Mouse (Mus musculus) skeletal muscle tissue, adult 2 months (tissue): ENCODE measurements at regions not wholly inside any gene's neighbourhood (a gene's known extent, or its start where the extent isn't known, plus 50 kb on each side); places are given as distances from the start of the nearest gene placed in this dataset.

Source experiments
- DNase-seq: peaks from one replicate; pipeline ENCODE4 v3.0.0-alpha.2; 2012; ENCODE audit warnings: low read depth, low spot score

DNA sequence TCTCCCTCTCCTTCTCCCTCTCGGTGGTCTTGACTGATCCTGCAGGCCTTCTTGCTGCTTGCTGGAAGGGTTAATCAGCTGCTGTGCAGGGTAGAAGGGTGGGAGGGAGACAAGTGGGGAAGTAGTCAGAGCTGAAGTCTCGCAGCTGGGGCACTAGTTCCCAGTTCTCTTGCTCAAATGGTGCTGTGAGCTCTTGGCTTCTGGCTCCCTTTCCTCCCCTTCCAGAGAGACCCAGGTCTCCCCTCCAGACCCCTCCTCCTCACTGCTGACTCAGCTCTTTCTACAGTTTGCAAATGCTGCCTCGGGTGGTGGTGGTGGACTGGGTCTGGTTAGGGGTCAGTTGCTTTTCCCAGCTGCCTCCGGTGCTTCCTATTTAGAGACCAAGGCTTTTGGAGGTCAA is 100.8 kb upstream of the Id2 start:
- no peak for DNase-seq

DNA sequence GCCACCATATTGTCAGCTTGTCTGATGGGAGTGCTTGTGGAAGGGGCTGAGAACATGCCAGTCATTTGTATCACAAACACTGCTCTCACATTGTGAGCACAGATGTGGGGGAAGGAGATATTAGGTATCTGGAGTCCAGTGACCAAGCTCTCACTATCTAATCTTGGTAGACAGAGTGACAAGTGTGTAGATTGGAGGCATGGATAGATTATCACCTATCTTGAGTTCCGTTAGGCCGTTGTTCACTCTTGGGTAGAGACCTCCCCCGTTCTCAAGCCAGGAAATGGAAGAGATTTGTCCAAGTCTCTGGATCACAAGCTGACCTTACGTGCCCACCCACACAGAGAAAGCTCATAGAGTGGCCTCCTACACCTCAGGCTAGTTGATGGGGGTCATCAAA is 99.1 kb upstream of the Id2 start:
- DNase-seq, result no peak

GRCm38 (mm10) chr12:25192216-25192615 is 95.3 kb upstream of the Id2 start:
- no peak for DNase-seq

- DNase-seq, result peak; percentile 37
Measured at GRCm38 (mm10) chr12:25190360-25190759, 93.4 kb upstream of the Id2 start.

GRCm38 (mm10) chr12:25189174-25189761 is 92.3 kb upstream of the Id2 start:
- no peak for DNase-seq

DNA sequence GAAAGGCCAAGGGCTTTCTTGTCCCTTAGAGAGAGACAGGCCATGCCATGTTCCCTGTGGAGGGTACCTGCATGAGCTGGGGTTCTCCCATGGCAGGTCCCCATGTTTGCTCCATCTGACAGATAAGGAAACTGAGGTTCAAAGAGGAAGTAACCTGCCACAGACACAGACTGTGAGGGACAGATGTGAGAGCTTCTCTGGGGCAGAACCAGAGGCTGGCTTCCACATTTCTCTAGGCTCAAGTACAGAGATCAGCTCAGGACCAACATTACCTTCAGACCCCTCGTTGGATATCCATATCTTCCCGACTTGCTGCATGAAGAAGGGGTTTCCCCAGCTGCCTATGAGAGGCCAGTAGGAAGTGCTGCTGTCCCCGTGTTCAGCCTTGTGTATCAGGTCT is 91.6 kb upstream of the Id2 start:
- no peak for DNase-seq

DNA sequence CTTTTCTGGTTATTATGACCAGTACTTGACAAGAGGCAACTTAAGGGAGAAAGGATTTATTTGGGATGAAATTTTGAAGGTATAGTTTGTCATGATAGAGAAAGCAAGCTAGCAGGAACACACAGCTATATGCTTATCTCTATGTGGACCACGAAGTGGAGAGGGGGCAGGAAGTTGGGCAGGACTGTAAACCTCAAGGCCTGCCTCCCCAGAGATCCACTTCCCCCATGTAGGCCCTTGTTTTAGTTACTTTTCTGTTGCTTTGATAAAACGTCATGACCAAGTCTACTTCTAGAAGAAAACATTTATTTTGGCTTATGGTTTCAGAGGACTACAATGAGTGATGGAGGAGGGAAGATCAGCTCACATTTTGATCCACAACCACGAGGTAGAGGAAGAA is 90.3 kb upstream of the Id2 start:
- no peak for DNase-seq

GRCm38 (mm10) chr12:25182680-25183079 is 85.7 kb upstream of the Id2 start:
- no peak for DNase-seq

- DNase-seq, result no peak
Measured at GRCm38 (mm10) chr12:25181317-25181716, 84.4 kb upstream of the Id2 start.

- no peak for DNase-seq
Measured at GRCm38 (mm10) chr12:25180861-25181260, 83.9 kb upstream of the Id2 start.

GRCm38 (mm10) chr12:25180289-25180688 is 83.3 kb upstream of the Id2 start:
- no peak for DNase-seq

DNA sequence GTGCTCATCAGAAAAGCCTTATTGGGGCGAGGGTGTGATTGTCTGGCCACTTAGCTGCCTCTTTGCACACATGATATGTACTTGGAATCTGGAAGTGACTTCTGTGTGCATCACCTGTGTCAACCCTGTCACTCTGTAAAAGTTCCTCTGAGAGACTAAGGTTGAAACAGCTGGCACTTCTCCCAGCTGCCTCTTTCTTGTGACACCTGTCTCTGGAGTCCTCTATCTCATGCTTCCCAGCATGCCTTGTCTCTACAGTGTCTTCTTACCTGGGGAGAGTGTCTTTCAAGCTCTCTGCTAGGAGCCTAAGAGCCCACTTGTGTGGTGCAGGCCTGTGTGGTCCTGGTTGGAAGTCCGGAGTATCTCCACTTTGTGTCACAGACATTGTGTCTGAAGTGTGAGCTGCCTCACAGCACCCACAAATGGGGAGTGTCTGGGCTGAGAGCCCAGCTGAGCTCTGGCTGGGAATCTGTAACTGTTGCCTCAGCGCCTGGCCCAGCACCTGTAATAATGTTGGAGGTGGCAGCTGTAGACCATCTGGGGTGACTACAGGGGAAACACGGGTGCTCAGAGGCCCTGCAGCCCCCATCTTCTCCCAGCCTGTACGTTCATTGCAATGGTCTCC is 81.7 kb upstream of the Id2 start:
- no peak for DNase-seq

- DNase-seq, result no peak
Measured at GRCm38 (mm10) chr12:25177827-25178226, 80.9 kb upstream of the Id2 start.

- DNase-seq, result no peak
Measured at GRCm38 (mm10) chr12:25176565-25176964, 79.6 kb upstream of the Id2 start.

DNA sequence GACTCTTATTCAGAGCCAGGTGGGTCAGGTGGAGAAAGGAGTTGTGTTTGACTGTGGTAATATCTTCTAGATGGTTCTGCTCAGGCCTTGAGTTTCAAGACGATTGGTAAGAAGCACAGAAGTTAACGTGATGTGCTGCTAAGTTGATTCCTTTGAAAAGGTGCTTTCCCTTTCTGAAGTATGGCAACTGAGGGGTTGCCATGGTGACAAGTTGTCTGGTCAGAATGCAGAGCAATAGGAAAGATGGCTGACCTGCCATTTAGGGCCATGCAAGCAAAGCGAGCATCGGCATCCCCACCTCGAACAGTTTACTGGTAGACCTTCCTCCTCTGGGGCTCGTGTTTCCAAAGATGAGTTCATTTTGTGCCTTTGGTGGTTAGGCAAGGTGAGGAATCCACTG is 76.1 kb upstream of the Id2 start:
- DNase-seq, result no peak

GRCm38 (mm10) chr12:25172450-25172849 is 75.5 kb upstream of the Id2 start:
- DNase-seq, result no peak

GRCm38 (mm10) chr12:25169611-25170010 is 72.7 kb upstream of the Id2 start:
- DNase-seq, result no peak

- no peak for DNase-seq
Measured at GRCm38 (mm10) chr12:25168213-25168545, 71.2 kb upstream of the Id2 start.

GRCm38 (mm10) chr12:25167504-25168212 is 70.7 kb upstream of the Id2 start:
- DNase-seq, result no peak

DNA sequence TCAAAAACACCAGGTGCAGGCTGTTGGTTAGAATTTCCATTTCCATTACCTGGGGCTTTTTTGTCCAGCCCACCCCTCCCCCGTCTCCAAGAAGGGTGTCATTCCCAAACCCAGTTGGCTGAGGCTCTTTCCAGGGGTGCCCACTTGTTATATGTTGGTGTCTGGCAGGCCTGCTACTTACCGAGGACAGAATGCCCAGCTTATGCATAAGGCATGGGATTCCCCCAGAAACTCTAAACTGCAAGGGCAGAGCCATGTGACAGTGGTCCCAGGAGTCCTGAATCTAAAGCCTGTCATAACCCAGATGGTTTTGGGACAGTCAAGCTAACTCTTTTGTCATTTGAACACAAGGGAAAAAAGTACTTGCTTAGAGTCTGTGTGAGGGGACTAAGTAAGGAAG is 69.6 kb upstream of the Id2 start:
- DNase-seq, result no peak

DNA sequence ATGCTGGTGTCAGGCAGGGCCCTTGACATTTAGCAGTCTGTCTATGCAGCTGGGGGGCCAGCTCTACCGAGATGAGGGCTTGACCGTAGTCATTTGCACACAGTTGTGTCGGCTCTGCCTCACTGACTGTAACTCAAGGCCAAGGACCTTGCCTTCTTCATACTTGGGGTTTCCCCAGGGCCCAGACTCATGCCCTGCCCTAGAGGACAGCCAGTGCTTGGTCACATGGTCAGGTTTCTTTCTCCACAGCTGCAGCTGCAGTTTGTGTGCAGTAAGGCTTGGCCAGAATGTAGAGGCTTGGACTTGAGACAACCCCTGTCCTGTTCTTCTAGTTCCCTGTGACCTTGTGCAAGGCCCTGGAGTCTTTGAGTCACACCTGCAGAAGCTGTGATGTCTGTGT is 68.7 kb upstream of the Id2 start:
- DNase-seq, result peak; percentile 68

GRCm38 (mm10) chr12:25164724-25165123 is 67.8 kb upstream of the Id2 start:
- no peak for DNase-seq

- no peak for DNase-seq
Measured at GRCm38 (mm10) chr12:25163541-25163940, 66.6 kb upstream of the Id2 start.
